Mouse (Mus musculus) frontal cortex, adult (tissue): ENCODE results near the gene Itih4.

Experiments used
- ATAC-seq: cut with Nextera tagmentation; 2 replicates; pipeline ENCODE4 v1.9.2; 2017; ENCODE audit warnings: mild to moderate bottlenecking, moderate library complexity, mixed read lengths; ENCODE audit not compliant: low TSS enrichment

The Itih4 gene

DNA sequence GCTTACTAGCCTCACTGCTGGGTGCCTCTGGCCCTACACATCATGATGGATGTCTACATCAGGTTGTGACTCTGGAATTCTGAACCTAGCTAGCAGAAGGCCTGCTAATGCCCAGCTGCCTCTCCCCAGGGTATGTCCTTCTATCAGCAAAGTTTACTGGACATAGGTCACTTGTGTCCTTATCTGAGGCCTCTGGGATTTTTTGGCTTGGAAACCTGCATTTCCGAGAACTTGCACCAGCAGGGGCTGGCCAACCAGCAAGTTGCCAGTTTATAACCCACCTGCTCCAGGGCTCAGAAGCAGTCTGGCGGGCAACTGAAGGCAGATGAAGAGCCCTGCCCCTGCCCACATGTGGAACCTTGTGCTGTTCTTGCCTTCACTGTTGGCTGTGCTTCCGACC, at the start of gene Itih4:
Gene Itih4, plus strand, starts transcription at position 273 of the 400 bp plus-strand sequence.
- no peak for ATAC-seq

DNA sequence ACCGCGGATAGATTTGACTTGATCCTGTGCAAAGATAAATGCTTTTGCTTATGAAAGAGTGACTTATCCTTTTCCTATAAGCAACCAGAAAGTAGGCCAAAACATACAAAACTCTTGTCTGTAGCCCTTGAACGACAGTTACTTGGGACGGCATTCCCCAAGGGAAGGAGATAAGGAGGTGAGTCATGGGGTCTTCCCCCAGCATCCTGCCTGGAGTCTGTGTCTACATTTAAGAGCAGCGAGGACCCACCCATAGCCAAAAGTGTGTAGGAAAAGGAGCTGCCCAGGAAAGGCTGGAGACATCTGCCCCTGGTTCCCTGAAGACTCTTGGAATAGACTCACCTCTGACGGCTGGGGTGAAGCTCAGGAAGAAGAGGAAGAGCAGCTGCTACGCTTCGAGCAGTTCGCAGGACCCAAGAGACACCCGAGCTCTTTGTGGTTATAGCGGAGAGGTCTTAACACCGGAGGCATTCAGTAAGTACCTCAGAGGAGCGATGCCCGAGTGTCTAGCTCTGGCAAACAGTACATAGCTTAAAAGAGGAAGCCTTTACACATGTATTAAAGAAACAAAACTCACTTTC, 48.8 kb upstream of the Itih4 start:
- ATAC-seq: no peak

DNA sequence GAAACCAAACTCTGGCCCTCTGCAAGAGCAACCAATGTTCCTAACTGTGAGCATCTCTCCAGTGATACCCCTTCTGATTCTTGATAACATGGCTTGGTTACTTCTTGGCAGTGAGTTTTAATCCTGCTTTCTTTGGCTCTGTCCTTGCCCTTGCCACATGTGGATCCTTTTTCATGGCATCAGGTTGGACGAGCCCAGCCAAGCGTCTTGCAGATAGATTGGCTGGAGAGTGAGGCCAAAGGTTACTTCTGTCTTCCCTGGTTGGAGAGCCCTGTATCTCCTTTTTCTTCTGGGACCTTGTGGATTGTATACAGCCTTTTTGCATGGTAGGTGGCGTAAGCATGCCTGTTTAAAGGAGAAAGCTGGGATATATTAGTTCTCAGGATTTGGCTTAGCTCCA, 42.6 kb upstream of the Itih4 start:
- no peak for ATAC-seq

DNA sequence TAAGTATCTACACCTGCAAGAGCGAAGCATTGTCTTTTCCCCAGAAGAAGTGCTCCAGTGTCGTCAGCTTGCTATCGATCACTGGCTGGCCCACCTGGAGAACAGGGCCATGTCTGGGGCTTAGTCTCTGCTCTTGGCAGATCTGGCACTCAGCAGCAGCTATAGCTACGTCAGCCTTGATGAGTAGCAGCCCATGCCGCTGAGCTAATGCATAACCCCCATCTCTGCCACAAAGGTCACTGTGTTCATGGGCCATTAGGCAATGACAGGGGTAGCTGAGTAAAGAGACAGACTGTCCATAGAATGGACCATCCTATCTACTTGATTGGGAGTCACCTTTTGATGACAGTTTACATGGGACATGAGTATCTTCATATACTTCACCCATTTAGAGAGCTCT, 35.8 kb upstream of the Itih4 start:
- ATAC-seq: no peak

DNA sequence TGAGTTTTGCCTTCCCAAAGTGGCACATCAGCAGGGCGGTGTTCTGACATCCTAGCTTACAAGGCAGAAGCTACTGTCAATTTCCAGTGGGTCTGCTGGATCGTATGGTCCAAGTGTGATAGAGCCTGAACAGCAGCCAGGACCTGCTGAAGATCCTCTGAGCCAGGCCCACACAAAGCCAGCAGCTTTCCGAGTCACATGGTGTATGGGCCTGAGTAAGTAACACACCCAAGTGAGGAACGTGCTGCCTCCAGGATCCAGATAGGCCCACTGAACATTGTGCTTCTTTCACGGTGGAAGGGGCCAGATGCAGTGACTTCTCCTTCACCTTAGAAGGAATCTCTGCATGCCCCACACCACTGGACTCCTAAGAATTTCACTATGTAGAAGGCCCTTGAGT, 34.0 kb upstream of the Itih4 start:
- ATAC-seq: no peak

DNA sequence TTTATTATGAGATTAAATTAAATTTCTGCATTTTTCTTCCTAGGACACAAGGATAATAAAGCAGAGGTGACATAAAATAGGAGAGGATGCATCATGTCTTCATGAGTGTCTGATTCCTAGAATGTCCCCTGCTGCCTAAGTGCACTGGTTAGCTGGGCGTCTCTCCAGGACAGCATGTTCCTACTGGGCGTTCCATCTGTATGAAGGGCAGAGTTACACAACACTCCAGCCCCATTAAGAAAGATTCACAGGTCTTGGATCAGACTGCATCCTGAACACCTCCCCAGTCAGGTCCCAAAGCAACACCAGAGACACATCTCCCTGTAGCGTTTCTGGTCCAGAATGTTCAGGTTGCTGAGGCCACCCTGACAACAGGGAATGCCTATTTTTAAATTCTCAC, 31.0 kb upstream of the Itih4 start:
- no peak for ATAC-seq

DNA sequence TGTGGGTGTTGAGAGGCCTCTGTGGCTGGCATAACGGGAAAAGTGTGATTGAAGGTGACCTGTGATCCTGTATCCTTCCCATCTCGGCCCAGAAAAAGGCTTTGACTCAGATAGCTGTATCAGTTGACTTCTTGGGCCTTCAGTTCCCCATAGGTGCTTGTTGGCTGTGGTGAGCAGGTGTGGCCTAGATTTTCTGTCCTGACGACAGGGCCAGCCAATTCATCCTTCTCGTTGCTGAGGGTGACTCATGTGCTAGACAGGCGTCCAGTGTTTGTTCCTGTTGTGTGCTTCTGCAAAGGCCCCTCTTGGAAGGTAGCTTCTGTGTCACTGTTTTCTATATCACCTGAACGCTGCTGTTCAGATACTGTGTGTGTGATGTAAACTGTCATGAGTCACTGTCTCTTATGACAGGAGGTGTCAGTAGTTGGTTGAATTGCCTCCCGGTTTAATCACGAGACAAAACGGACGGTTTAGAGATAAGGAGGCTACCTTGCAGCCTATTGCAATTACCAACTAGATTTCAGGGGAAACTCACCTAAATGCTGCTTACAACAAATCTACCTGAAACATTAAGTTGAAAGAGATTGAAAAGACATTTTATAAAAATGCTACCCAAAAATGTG, 29.3 kb upstream of the Itih4 start:
- ATAC-seq: peak; percentile 42; the same call in 1 of the 2 replicates

DNA sequence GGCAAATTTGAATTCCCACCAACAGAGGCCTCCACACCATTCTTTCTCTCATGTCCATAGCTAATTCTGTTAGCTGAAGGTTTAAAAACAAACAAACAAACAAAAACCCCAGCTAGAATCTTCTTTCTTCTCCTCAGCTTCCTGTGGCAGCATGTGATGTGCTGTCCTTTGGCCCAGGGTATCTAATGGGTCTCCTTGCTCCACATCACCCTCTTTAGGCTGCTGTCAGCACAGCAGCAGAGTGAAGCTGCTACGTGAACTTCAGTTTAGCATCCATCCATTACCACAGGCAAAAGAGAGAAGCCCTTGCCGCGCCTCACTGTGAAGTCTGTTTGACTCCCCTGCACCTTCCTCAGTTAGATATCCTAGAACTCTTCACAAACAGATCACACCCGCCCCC, 28.3 kb upstream of the Itih4 start:
- ATAC-seq: no peak

DNA sequence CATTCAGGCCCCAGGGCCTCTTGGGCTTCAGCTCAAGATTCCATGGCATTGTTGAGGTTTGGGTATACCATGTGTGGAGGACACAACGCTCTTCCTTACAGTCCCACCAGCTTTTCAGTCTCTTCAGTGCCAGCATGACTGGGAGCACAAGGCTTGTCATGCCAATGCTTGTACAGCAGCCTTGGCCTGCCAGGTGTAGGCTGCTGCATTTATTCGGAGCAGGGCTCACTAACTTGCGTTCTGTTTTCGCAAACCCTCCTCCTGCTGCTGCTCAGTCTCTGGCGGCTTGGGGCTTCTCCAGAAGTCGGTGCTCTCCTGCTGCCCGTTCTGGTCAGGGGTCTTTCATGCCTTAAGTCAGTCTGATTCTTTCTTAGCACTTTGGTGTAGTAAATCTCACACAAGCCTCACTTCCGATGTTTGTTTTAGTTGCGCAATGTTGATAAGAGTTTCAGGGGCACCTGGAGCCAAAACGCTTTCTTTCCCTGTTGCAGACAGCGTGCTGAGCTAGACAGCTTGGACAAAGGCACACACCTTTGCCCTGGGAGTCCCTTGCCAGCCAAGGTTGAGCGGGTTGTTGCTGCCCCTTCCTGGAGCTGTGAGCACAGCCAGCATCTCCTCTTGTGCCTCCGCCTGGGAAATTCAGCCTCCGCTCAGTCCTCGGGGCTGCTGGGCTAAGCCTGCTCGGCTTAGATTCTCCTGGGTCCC, 24.7 kb upstream of the Itih4 start:
- no peak for ATAC-seq

DNA sequence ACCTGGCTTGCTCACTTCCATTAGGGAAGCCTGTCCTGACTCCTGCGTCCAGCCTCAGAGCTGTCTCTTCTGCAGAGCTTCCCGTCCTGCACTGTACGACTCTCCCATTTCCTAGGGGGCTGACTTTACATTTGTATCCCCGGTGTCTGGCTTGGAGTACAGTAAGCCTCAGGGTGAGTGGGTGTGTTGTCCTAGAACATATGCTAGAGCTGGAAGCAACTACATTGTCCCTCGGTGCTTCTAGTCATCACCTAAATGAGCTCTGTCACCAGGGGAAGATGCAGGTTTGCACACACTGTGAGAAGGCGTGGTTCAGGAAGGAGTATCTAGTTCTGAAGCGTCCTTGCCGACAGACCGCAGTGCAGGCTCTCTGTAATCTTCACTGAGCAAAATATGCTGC, 23.9 kb upstream of the Itih4 start:
- ATAC-seq: peak; percentile 65; the same call in 1 of the 2 replicates

DNA sequence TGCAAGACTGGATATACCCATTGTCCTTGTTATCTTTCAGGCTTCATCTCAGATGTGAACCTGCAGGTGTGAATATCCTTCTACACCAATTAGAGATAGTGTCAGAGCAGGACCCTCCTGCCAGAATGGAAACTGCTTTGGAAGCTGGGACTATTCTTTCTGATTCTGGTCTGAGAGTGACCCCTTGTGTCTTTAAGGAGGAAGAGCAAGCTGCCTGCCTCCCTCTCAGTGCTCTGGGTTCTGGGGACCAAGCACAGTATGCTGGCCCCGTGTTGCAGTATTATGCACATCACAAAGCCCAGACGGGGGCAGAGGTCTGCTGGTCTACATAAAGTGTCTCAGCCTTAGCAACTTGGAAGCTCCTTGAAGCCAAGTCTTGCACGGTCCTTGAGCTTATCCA, 21.0 kb upstream of the Itih4 start:
- ATAC-seq: no peak

DNA sequence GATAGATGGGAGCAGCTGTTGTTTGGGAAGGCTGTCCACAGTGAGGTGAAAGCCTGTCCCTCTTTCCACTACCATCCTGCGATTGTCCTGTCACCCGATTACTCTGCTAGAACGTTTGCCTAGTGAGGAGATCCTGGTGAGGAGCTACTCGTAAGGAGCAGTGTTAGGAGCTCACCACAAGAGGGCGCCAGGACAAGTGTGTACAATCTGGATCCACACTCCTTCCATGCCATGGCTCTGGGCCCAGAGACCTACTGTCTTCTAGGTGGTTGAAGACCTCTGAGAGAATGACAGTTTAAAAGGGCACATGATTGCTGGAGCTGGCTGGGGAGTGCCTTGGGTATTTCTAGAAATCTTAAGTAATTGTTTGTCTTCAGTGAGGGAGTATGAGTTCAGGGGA, 19.2 kb upstream of the Itih4 start:
- 0 out of 2 replicates have a peak, but pooled peaks have one; percentile 42 for ATAC-seq

DNA sequence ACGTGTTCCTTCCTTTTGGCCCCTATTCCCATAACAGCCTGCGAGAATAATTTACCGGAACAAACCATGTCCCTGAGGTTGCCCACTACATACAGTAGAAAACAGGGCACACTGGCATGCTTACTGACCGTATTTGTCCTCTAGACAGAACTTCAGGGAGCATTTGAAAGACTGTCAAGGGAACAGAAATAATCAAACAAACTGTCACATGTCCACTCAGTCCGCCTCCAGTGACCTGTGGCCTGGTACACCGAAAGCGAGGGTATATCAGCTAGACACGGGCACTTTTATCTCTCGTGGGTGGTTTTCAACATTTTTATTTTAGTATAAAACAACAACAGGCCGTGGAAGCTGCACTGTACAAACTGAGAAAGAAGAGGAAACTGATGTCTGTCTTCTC, 17.4 kb upstream of the Itih4 start:
- ATAC-seq: no peak

DNA sequence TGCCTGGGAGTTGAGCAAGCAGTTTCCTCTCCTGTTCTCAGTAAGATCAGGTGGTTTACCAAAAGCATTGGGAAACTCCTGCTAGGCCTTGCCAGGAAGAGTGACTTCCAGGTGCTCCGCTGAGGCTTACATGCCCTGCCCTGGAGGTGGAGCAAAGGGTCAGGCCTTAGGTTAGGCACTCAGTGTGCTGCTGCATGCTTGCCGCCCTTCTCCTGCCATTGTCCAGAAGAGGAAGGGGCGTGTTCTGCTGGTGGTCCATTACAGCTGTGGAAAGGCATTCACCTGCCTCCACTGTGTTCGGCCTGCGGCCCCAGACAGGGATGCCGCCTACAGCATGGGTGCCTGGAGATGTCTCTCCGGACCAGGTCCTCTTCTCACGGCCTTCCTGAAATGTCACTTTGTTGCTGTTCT, 16.9 kb upstream of the Itih4 start:
- no peak for ATAC-seq

DNA sequence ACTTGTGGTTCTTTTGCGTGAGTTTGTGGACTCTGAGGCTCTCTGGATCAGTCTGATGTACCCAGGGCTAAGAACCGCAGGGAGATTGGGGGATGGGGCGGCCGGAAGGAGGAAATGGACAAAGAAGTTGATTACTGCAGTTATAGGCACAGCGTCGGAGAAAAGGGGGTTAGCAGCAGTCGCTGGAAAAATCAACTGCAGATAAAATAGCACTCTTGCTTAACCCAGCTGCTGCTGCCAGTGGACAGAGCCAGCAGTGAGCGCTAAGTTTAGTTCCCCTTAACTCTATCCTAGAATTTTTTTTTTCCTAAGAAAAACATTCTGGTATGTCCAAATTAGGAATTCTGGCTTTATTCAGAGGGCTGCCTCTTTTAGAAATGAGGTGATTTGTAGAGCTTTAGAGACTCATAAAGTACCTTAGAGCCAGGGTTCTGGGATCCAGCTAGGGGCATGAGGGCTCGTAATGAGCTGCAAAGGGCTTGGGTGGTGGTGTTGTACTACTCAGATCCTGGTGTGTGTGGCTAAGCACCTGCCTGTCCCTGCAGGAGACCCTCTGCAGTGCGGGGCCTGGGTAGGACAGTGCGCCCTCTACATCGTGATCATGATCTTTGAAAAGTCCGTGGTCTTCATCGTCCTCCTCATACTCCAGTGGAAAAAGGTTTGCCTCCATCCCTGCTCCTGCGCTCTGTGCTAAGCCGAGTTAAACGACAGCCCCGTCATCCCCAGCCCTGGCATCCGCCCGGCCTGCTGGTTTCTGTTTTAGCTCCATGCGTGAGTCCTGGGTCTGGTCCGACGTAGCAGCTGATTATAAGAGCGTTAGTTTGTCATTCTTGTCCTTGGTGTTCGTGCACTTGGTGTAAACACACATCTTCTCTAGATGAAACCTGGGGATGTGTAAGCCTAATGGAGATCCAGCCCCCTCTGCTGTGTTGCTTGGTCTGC, 15.8 kb upstream of the Itih4 start:
- peak; percentile 56 for ATAC-seq

DNA sequence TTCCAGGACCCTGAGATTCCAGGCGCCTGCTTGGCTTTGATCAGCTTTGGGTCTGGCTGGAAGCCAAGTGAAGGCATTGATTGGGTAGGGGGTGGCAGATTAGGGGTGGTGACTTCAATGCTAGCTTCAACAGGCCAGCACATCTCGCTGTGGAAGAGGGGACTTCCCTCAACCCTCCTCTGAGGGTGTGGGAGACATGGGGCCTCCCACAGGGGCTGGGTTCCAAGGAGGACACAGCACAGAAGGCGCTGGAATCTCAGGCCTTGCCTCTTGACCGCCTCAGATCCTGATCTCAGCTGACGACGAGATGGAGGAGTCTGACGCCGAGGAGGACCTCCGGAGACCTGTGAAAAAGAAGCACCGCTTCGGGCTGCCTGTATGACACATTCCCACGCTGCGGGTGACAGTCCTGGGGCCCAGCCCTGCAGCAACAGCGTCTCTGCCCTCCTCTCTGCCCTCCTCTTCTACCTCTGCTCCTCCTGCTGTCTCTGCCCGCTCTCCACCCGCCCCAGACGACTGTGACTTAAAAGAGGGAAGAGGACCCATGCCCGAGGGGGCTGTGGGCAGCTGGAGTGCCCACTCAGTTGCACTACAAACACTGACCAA, 12.1 kb upstream of the Itih4 start:
- ATAC-seq: no peak

DNA sequence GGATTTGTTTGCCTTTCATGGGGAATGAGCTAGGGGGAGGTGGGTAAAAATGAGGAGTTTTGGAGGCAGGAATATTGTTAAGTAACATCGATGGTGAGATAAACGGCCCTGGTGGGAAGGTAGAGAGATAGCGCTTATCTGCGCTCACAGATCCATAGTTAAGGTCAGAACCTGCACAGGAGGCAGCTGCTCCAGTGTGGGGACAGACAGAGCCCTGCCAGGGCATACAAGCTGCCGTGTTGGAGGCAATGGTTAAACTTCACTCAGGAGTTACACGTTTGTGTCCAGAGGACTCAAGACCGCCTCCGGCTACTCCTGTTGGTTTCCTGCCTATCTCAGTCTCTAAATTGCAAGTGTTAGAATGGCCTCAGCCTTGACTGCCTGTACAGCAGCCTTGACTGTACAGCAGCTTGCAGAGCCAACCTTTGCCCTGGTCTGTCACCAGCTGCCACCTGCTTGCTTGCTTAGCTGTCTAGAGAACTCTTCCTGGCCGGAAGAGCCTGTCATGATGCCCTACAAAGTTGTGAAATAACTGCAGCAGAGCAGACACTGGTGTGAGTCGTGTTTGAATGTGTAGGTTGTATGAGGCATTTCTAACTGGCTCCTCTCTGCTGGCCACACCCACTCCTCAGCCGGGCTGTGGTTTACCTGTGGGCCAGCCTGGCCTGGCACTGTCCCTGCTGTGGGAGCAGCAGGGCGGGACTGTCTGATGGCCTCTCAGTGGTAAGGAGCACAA, 11.0 kb upstream of the Itih4 start:
- ATAC-seq: no peak

DNA sequence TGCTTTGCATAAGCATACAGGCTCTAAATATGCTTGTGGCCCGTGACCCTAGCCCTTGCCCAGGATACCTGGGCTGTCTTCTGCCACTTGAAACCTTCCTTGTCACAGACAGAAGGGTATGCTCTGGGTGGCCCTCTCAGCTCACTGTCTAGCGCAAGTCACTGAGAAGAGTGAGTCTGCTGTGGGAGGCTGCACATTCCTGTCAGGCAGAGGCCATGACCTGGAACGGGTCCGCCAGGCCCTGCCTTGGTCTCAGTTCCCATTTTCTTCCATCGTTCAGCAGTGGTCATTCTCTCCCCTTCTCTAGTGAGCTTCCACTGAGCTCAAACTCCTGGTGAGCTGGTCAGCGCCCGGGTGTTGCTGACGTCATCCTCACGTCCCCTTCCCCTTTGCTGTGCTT, 10.3 kb upstream of the Itih4 start:
- ATAC-seq: no peak

DNA sequence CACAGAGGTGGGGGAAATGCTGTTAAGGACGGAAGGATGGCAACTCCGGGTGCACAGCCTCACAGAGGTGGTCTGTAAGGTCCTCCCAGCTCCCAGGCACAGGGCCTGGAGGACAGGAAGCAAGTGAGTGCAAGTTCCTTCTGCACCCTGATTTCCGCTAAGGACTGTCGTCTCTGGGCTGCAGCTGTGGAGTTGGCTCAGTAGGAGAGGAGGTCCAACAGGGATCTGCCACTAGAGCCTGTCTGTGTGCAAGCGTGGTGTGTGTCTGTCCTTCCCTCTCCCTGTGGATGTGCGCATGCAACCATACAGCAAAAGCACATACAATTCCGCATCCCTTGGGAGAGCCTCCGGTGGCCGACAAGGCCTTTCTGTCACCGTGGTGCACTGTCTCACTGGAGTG, 9.8 kb upstream of the Itih4 start:
- no peak for ATAC-seq

DNA sequence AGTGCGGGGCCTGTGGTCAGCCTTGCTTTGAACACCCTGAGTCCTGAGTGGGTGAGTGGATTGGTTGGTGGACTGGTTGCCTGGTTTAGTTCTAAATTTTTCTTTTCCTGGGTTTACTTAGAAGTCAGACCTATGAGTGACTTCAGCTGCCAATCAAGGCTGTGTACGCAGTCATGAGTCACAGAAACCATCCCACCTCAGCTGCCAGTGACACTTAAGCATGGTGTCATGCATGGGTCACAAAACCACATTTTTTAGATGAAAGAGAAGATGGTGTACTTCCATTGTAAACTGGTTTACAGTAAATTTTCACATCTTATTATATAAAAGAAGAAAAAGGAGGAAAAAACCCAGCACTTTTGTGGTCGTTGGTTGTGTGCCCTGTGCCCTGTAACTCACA, 8.4 kb upstream of the Itih4 start:
- ATAC-seq: no peak

DNA sequence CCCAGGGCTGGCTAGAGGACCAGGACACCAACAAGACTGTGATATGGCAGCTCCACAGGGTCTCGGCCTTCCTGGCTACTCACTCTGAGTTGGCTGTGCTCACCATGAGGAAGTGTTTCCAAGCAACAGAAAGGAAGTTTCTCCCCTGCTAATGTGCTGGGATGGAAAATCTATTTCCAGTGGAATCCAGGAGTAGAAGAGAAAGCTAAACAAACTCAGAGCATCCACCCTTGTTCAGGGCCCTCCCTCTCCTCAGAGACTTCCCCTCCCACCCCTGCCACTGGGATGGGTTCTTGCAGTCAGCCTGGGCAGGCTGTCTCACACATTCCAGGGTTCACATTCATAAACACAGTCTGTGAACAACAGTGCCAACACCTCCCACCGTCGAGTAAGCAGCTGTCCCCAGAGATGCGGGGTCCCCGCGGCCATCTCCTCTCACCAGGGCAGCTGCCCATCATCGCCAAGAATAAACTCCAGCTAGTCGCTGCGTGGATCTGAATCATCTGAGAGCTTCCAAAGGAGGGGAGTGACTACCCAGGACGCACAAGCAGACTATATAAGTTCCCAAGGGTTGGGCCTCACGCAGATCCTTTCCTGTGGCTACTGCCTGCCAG, 7.2 kb upstream of the Itih4 start, which contains the start of gene Mustn1:
Gene Mustn1, plus strand, starts transcription at position 243 of the 614 bp plus-strand sequence.
- 0 out of 2 replicates have a peak, but pooled peaks have one; percentile 39 for ATAC-seq
